Mouse (Mus musculus) lung, adult 18-20 months (tissue): ENCODE results near the gene Ust.

Experiments
- DNase-seq, 2 experiments: peaks; one replicate each; pipeline ENCODE4 v3.0.0; 2022; ENCODE audit warnings: mixed read lengths in 2 of 2

Ust gene

DNA sequence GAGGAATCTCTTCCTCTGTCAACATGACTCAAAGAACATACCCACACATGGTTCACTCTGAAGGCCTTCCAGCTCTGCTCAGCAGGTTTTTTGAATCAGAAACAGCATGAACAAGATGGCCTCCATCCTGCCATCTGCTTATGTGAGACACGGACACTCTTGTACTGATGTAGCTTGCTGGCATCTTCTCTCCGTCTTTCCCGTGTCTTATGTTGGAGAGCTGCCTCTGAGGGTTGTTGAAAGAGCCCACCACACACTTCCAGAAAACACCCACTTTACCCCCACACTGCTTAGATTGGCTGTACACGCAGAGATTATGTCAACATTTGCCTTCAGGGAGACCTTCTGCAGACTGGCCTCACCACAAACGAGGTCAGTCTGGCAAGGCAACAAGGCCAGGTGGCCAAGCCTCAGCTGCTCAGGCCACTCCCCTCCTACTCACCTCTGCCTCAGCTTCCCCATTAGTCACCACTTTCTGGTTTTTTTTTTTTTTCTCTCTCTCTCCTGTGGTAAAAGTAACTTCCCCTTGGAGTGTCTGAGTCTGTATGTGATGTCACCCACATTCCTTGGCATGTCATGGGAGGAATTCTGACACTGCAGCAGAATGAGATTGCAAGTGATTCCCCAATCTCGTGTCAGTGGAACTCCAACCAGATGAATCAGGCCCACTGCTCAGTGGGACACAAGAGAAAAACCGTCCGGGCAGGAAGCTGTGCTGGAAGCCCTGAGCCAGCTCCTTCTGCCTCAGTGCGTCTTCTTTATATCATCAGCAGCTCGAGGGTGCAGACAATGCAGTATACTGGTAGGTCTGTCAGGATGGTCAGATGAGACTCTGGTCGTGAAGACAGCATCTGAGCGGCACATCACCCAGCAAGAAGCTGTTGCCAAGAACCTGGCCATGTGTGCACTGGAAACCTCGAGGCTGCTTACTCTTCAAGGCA lies 19.4 kb downstream of the Ust start:
- DNase-seq = peak in 1 of 2 experiments; percentile 9

DNA sequence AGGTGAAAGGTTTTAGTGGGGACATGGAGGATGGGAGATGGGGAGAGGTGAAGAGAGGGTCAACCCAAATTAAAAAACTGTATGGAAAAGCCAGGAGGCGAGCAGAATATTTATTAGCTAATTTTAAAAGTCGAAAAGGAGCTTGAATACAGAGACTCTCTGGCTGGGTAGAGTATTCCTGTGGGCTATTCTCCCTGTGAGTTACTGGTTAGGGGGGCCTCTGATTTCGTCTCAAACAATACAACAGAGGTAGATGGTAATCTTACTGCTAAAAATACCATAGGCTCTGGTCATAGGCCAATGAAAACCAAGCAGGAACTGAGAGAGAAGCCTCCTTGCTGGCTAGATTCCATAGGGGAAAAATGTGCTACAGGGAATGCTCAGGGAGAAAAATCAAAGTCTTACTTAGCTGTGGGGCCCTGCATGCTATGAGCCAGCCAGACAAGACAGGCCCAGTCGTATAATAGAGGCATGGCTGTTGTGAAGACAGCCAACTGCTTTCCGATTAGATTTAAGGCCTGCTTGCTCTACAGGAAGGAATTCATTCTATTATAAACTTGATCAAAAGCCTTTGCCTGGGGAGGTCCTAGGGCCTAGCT lies 23.0 kb downstream of the Ust start:
- DNase-seq = no peak

DNA sequence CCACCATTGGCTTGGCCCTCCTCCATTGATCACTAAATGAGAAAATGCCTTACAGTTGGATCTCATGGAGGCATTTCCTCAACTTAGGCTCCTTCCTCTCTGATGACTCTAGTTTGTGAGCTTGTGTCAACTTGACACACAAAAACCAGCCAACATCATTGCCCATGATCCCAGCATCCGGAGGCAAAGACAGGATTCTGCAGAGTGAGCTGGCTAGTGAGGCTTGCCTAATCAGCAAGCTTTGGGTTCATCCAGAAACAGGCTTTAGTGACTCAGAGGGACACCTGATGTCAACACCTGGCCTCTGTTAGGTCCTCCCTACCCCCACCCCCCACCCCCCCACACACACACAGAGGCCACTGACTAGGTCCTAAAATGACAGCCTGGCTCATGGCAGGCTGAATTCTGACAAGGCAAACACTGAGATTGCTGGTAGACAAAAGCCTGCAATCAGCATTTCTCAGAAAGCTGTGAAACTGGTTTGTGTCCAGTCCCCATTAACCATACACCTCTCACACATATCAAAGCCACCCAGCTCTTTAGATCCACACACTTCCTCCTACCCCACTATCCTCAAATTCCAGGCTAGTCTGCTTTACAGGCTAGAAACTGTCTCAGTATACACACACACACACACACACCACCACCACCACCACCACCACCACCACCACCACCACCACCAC lies 26.6 kb downstream of the Ust start:
- DNase-seq = no peak

DNA sequence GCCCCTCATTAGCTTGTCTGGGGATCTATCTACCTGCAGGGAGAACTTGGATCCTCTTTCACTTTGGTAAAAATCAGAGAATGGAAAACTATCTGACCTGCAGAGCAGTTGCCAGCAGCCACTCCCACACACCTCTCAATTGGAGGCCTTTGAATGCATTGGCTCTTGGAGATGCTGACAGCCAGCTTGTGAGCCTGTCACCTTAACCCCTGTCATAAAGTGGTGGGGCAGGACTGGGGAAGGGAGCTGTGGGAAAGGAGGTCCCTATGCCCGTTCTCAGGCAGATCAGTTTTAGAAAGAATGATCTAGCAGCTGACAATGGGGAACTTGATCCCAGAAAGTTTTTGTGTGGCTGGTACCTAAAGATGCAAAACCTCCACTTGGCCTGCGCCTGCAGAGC lies 31.2 kb downstream of the Ust start:
- no peak for DNase-seq

DNA sequence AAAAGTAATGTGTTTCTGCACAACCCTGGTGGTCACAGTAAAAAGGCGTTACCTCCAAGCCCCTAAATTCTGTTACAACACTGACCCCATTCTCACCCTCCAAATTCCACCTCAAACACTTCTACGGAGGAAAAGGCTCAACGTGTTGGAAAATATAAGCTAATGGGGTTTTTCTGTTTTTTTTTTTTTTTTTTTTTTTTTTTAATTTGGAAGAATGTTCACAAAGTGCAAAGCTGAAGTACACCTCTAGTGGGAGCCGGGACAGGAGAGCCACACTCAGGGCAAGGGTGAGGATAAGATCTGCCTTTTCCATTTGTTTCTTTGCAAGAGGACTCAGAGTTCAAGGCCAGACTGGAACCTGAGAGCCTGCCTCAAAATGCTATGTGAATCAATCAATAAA lies 34.1 kb downstream of the Ust start:
- no peak for DNase-seq

DNA sequence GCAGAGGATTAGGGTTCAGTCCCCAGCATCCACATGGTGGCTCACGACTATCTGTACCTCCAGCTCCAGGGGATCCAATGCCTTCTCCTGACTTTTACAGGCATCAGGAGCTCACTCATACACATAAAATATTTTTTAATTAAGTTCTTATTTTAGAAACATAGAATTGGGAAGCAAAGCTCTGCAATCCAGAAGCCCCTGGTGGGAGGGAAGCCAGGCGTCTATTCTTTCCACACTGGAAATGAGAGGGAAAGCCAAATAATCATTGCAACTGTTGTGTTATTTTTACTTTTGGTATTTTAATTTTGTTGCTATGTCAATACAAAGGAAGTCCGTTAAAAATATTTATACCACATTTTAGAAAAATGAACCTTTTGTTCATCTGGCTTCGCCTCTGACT lies 35.8 kb downstream of the Ust start:
- no peak for DNase-seq

DNA sequence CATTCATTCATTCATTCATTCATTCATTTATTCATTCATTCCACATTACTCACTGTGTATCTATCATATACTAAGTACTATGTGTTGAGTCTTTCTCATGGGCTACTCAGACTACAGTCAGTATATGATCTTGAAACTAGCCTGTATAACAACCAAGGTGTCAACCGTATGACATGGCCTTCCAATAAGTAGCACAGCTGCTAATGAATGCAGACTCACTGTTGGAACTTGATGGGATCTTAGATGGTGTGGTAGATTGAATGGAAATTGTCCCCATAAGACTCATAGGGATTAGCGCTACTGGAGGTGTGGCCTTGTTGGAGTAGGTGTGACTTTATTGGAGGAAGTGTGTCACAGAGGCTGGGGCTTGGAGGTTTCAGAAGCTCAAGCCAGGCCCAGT lies 38.8 kb downstream of the Ust start:
- no peak for DNase-seq

DNA sequence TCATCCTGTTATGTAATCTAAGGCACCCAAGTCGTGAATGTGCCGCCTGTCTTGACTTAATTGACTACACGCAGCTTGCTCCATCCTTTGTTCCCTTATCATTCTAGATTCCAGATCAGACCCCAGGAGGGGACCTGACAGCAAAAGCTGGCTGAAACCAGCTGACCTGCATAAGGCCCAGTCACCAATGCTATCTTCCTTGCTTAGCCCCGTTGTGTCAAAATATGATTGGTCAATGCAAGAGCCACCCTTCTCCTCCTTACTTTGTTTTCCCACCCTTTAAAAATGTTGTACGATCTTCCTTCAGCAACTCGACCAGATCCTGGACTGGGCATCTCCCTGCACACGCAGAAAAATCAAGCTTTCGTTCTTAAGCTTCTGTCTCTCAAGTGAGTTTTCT lies 40.7 kb downstream of the Ust start:
- DNase-seq = no peak

DNA sequence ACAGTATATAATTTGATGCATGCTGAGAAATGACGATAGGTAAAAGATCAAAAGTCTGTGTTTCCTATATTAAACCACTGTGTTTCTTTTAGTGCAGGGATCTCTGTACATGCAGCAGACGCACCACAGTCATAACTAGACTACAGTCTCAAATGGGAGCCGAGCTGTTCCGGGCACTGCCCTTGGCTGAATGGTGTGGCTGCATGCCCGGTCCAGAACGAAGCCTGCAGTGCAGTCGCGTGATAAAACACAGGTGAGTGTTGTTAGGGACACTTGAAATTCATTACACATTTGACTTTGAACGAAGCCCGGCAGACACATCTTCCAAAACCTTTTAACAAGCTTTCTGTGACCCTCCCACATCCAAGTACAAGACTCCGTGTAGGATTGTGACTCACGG lies 46.6 kb downstream of the Ust start:
- DNase-seq = no peak

DNA sequence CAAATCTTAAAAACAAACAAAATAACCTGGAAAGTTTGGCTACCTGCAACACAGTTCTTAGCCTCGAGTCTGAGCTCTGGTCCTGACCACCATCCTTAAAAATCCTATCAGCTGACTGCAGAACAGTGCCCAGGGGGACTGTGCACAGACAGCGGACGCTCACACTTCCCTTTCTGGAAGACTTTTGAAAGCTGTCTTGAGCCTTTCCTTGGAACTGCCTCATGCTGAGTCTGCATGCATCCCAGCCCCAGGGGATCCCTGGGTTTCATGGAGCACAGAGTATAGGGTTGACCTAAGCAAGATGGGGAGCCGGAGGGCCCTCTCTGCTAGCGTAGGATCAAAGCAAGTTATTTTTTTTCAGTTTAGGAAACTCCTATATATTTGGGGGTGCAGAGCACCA lies 47.6 kb downstream of the Ust start:
- DNase-seq = no peak

DNA sequence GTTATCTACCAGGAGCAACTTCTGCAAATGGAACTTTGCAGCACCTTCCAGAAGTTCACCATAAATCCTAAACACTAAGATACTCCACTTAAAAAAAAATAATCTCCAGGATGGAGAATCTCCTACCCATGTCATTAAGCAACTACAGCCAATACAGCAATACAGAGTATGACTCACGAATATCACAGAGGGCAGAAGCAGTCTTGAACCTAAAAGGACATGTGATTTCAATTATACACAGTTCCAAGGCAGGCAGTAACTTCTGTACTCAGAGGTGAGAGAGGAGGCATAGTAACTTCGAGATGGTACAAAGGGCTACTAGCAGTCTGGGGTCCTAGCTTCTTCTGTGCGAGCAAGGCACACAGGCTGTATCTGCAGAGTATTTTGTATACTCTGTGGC lies 49.1 kb downstream of the Ust start:
- no peak for DNase-seq

DNA sequence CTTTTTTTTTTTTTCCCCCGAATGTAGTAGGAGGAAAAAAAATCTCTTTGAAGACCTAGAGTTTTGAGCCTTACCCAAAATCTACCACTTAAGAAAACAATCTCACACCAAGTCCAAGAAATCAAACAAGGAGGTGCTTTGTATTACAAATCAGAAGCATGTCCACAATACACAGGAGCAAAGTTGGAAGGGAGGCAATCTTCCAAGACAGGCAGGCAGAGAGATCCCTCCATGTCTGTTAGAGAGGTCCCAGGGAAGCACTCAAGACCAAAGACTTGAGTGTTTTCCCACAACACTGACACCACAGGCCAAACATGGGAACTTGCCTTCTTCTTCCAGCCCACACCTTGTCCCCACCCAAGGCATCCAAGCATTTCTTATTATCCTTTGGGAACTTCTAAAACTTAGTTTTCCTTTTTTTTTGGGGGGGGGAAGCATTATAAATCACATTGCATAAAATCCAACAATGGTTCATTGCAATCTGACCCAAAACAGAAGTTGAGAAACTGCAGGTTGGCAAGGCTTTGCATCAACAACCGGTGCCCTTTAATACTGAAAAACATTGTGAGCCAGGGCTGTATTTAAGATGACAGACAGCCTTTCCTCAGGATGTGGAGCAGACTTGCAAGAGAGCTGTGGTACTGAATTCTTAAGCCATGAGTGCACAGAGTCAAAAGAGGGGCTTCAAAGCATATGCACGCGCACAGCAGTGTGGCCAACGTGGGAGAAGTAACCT lies 49.8 kb downstream of the Ust start:
- DNase-seq = no peak

DNA sequence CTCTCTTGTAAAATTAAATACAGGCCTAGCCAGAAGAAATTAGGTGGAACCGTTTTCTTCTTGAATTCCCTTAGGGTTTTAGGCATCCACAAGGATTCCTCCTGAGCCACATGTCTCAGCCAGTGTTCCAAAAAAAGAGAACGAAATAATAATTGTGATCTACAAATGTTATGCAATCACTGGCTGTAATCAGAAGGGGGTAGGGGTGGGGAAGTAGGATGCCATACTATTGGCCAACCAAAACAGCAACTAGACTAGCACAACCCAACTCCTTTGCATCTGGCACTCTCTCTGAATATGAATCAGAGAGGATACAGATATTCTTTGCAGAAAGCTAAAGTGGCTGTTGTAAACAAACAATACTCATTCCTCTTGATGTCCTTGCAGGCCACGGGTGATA lies 52.7 kb downstream of the Ust start:
- peak in 1 of 2 experiments; percentile 17 for DNase-seq

DNA sequence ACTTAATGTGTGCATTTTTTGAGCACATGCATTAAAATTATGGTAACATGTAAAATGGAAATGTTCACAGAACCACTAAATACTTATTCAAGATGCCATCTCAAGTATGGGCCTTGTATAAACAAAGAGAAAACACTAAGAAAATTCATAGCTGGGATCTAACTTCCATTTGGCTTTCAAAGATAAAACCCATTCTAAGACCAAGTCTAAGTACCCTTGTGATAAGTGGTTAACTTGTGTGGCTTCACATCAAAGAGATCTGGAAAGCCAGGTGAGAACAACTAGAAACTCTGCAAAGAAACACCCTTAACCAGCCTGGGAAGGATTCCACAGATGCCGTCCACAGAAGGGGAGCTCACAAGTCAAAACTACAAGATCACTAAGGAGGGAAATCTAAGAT lies 53.4 kb downstream of the Ust start:
- no peak for DNase-seq

DNA sequence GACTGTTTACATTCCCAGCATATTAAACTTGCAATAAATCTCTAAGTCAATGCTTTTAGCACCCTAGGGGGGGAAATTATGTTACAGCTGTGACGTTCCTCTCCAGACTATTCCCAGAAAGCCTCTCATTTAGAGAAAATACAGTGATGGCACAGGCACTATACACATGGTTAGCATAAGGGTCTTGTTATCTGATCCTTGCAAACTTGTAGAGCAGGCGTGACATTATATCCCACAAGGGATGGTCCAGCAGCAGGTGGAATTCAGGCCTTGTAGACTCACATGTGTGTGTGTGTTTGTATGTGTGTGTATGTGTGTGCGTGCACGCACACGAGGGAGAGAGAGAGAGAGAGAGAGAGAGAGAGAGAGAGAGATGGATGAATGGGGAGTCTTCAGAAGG lies 57.3 kb downstream of the Ust start:
- no peak for DNase-seq

DNA sequence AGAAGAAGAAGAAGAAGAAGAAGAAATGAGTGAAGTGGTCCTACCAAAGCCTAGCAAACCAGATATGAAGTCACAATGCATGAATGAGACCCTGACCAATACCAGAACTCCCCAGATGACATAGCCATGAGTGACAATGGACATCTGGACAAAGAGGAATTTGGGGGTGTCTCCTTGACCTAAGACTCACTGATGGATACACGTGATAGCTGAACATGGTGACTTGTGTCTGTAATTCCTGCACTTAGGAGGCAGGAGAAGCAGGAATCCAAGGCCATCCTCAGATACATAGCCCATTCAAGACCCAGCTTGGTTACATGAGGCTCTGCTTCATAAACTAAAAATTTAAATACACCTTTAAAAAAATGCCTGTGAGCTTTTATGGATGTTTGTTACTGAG lies 63.9 kb downstream of the Ust start:
- DNase-seq = no peak

DNA sequence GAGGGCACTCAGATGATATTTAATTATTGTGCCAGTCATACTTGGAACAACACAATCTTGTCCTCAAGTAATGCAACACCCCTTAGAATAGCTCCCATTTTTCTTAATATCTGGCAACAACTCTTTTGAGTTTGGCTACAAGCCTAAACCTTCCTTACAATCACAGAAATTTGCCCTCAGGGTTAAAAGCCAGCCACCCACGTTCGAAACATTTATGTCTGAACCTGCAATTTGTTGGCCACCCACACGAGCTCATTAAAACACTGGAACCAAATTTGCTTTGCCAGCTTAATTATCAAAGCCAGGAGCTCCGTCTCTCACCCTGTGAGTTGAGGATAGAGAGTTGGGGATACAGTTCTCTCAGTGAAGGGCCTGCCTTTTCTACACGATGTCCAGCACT lies 70.9 kb downstream of the Ust start:
- no peak for DNase-seq

DNA sequence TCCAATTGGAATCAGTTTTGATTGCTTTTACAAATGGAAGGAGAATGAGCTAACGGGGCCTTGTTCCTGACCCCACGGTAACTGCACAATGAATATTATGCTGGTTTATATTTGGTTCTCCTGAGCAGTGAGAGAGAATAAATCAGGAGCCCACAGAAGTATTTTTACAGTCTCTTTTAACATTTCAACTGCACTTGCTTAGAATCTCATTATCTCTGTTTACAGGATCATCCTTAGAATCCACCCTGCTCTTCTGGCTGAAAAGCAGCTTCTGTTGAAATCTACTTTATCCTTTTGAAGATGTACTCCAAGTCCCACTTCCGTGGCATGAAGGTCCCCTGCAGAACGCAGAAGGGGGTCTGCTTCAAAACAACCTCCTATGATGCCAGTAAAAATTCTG lies 71.7 kb downstream of the Ust start:
- DNase-seq = no peak

DNA sequence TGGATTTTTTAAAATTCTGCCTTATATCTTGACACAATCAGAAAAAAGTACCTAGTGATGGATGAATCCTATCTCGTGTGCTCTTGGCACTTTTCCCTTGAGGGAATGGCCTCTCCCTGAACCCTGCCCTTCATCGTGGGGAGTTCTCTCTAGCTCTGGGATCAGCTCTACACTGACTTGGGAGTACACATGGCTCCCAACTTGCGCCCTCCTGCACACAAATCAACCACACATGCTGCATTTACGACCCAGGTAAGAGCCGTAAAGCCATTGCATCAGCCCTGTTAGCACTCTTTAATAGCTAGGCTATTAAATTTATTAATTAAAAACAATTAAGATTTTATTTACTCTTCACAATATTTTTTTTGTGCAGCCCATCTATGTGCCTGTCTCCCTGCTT lies 74.6 kb downstream of the Ust start:
- DNase-seq = no peak

DNA sequence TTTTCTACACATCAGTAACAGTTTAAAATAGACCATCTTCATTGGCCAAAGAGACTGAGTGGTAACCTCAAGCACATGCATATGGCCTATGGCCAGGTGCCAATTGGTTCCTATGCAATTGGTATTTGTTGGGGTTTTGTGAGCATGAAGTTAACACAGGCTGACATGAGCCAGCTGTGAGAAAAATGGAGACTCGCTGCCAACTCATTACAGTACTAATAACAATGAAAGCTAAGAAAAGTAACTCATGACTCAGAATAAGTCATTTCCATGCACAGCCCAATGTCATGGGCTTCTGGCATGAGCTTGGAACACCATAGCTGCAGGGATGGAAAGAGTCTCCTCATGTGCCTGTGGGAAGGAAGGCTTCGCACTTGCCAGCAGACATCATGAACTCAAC lies 86.8 kb downstream of the Ust start:
- DNase-seq = peak in 1 of 2 experiments; percentile 20

DNA sequence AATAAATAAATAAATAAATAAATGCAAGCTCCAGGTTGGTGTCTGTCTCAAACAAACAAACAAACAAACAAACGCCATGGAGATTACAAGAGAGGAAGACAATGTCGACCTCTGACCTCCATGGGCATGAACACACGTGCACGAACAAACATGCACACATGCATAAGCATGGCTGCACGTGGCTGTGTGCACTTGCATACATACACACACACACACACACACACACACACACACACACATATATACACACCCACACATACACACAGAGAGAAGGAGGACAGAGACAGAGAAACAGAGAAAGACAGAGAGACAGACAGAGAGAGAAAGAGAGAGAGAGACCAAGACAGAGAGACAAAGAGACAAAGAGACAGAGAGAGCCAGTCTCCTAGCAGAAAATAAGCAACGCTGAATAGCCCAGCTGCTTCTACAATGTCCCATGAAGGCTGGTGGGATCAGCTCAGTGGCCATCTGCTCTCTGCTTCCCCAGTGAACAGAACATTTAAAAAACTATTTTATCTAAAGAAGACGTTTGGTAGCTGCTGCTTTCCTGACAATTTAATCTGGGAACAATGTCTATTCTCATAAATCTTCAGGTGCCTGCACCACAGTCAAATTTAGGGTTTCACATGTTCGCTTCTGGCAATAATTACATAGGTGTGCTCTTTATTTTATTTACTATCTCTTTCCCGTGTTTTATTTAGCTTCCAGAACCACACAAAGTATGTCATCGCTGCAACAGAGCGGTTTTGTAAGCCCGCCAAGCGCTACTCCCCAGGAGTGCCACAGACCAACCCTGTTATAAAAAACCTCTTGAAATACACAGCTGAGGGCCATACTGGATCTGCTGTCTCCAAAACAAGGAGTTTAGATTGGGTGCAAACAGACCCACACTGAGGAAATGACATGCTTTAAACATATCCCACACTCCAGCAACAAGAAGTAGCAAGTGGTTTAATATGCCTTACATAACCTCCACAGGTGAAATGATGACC lies 89.5 kb downstream of the Ust start:
- no peak for DNase-seq
